Mouse (Mus musculus) liver, postnatal 0 days (tissue): Measurements from ENCODE around the gene Hba-a1.
A peak's percentile ranks its signal among the peaks of the same experiment; 100 is the strongest.

Source experiments
- CTCF ChIP-seq: sonication (generic); IDR thresholded peaks from 2 replicates; pipeline ENCODE4 v1.5.1; 2016; ENCODE audit warnings: antibody characterized with exemption, low read depth
- EP300 ChIP-seq: IDR thresholded peaks from 2 replicates; pipeline ENCODE4 v1.6.1; 2016; ENCODE audit warnings: antibody characterized with exemption, low read depth, mild to moderate bottlenecking

DNA sequence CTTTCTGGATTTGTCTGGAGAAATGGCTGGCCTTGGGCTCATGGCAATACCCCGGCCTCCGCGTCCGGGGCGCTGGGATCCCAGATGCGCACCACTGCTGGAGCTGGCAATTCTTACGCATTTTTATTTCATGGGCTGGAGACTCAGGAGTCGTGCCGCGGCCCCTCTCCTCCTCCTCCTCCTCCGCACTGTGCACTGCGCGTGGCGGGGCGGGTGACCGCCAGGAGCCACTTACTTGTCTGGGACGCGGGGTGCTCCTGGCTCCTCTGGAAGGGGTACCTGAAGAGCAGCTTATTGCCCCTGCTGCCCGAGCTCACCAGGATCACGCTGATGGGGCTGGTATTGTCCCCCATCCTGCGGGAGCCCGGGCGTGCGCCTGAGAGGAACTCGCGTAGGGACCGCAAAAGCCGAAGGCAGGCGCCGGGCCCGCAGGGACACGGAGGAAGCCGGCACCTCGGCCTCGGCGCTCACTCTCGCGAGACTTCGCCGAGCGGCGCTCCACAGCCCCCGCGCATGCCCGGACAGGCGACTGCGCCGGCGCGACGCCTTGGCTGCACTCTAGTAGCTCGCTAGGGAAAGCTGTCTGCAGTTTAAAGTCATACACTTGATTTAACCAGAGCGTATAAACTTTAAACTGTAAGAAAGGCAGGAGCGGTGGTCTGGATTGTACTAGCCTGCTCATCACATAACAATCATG lies 16.0 kb upstream of the Hba-a1 start, which contains the start of gene Nprl3:
- TF ChIP-seq EP300 (peak; percentile 51; the same call in 1 of the 2 replicates), CTCF (no peak)
